ENCODE assay signal across 19 mouse cellular contexts in the genomic region with DNA sequence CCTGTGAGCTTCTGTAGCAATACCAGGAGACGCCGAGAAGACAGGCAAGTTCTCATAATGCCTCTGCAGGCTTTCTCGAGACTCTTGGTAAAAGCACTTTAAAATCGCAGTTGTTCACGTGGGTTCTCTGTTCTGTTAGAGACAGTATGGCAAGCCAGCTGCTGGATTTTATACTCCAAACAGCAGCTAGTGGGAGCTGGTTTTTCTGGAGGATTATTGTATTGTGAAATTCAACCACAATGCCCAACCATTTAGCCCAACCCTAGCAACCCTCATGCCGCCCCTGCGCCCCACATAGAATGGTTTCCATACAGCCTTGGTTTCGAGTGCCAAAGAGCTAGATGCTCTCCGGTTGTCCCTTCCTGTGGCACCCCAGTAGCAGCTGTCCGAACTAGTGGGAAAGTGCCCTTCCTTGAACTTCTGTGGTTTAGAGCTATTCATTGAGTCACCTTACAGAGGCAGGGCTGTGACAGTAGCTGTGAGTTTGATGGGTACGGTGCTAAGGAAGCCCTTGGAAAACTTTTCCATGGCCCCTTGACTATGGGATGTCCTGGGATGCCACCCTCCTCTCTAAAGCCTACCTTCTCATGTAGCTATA. TPM values are rescaled to one million over a fixed set of nuclear protein-coding genes. Genes with fewer than 3 reads are reported as not detected.
DNase-seq lines count a peak whose midpoint lies in the region; ATAC-seq and TF ChIP-seq lines count a peak whose summit lies in the region.
"Had no signal": no experiment of that assay in that cellular context is flagged by ENCODE, and none has a peak within 500 bp of the region (broad histone marks: within the 10 kb centered on the region; RNA-seq: fewer than 3 reads in every experiment).

No protein-coding gene starts in this region.

- intact Hi-C loops in heart, adult 2 months (cut with DNase I) = loop anchor here (10.0 kb wide), 1 partner anchor 493 kb away; a partner anchor contains a TSS

- H3K4me1 ChIP-seq in heart, adult 2 months (ENCODE audit: control insufficient read depth, insufficient read depth, low read length) = no peaks in the 10 kb centered on the region
- H3K4me1 ChIP-seq in heart, embryonic 11.5 days (ENCODE audit: control insufficient read depth, insufficient read depth, low read length) = peaks cover 10% of the 10 kb centered on the region; the same call in 1 of the 2 replicates
- H3K4me1 ChIP-seq in limb, embryonic 10.5 days = peaks cover 15% of the 10 kb centered on the region
- H3K4me1 ChIP-seq: hindbrain, embryonic 10.5 days; liver, embryonic 15.5 days had no signal

- no peaks in the 10 kb centered on the region for H3K79me2 ChIP-seq in heart, adult 2 months (replicated peaks; ENCODE audit: control insufficient read depth, insufficient read depth, low read length)

- no peaks in the 10 kb centered on the region for H3K27me3 ChIP-seq in heart, adult 2 months (ENCODE audit: control insufficient read depth, insufficient read depth, low read length)
- H3K27me3 ChIP-seq in heart, embryonic 11.5 days (ENCODE audit: control insufficient read depth, insufficient read depth, low read length) = no peaks in the 10 kb centered on the region
- H3K27me3 ChIP-seq in limb, embryonic 10.5 days (ENCODE audit: low read depth, poor library complexity, severe bottlenecking) = no peaks in the 10 kb centered on the region
- H3K27me3 ChIP-seq: CH12.LX; liver, embryonic 15.5 days had no signal

- H3K9ac ChIP-seq in heart, adult 2 months (ENCODE audit: low read depth, low read length) = no peak overlapping the region
- H3K9ac ChIP-seq in heart, embryonic 11.5 days (ENCODE audit: low read depth, low read length) = no peak overlapping the region
- H3K9ac ChIP-seq: liver, embryonic 15.5 days had no signal

- ATAC-seq in heart, embryonic 11.5 days (replicated peaks; ENCODE audit: insufficient number of reproducible peaks, low FRiP score, low TSS enrichment) = no peak
- ATAC-seq: intestine, postnatal 0 days had no signal

- no peak for TF ChIP-seq EP300 in heart, adult 2 months (IDR thresholded peaks at IDR 0.05; ENCODE audit: insufficient read depth, low read depth, low read length)

- H3K4me2 ChIP-seq in heart, embryonic 11.5 days = no peak overlapping the region
- H3K4me2 ChIP-seq: liver, embryonic 15.5 days had no signal

- TF ChIP-seq POLR2A in heart, adult 2 months (IDR thresholded peaks at IDR 0.05; ENCODE audit: insufficient read depth, low read depth, low read length) = no peak

- H3K9me3 ChIP-seq in heart, embryonic 11.5 days (replicated peaks; ENCODE audit: control insufficient read depth, low read length) = no peaks in the 10 kb centered on the region
- no peaks in the 10 kb centered on the region for H3K9me3 ChIP-seq in limb, embryonic 10.5 days (replicated peaks)
- H3K9me3 ChIP-seq: hindbrain, embryonic 10.5 days; liver, embryonic 15.5 days had no signal

- no peaks in the 10 kb centered on the region for H3K36me3 ChIP-seq in heart, adult 2 months (ENCODE audit: control insufficient read depth, insufficient read depth, low read length)
- H3K36me3 ChIP-seq in heart, embryonic 11.5 days (ENCODE audit: control insufficient read depth, insufficient read depth, low read length) = peaks cover 28% of the 10 kb centered on the region
- peaks cover 97% of the 10 kb centered on the region for H3K36me3 ChIP-seq in limb, embryonic 10.5 days

- H3K27ac ChIP-seq in heart, adult 2 months = no peak overlapping the region
- no peak overlapping the region for H3K27ac ChIP-seq in heart, embryonic 11.5 days (ENCODE audit: low read depth, low read length)
- peak overlapping the region; percentile 47; the same call in 1 of the 2 replicates for H3K27ac ChIP-seq in limb, embryonic 10.5 days
- H3K27ac ChIP-seq: hindbrain, embryonic 10.5 days; liver, embryonic 15.5 days had no signal

- DNase-seq in heart, adult 2 months = peak in 1 of 2 experiments; percentile 11
- DNase-seq in A20 (ENCODE audit: low read depth, low spot score) = peak; percentile 38
- DNase-seq in R1 (ENCODE audit: low read depth, low spot score) = peak; percentile 61
- no peak for DNase-seq in limb, embryonic 10.5 days (ENCODE audit: low spot score)
- DNase-seq in cerebellum, postnatal 4 days (ENCODE audit: low spot score in 2 of 2) = no peak
- DNase-seq in B cell, adult 2 months = no peak
- DNase-seq: adrenal gland, postnatal 14 days; cerebellum, postnatal 14 days; kidney, postnatal 10 days; layer of hippocampus, adult 9-11 months; left cerebral cortex, postnatal 4 days; midbrain, embryonic 14.5 days; right cerebral cortex, postnatal 4 days; thymus, postnatal 36 days had no signal

- no peak overlapping the region for H3K4me3 ChIP-seq in heart, adult 2 months
- H3K4me3 ChIP-seq in heart, embryonic 11.5 days (ENCODE audit: low read depth, low read length) = no peak overlapping the region
- no peak overlapping the region for H3K4me3 ChIP-seq in limb, embryonic 10.5 days
- H3K4me3 ChIP-seq: hindbrain, embryonic 10.5 days; liver, embryonic 15.5 days had no signal

- peak; percentile 35 for TF ChIP-seq CTCF in heart, adult 2 months (IDR thresholded peaks at IDR 0.05)

- WGBS in heart, adult 2 months = 93% methylated on average over 11 of the region's 11 CpGs
- WGBS in heart, embryonic 11.5 days (ENCODE audit: insufficient replicate concordance) = 91% methylated on average over 11 of the region's 11 CpGs
- 93% methylated on average over 11 of the region's 11 CpGs for WGBS in limb, embryonic 10.5 days

RNA-seq across cellular contexts. Expression of a gene that starts 38.3 kb away (rescaled TPM):
- 100 to 1,000 TPM; 147 to 166 TPM for total RNA-seq in heart, adult 2 months (2021)
- 56.5 and 119 TPM in 2 replicates for polyA plus RNA-seq in heart, adult 2 months (2012; rRNA removed)
- 96.5 and 99.1 TPM in 2 replicates for polyA plus RNA-seq in heart, embryonic 11.5 days (2014; fragmentation: Nextera tagmentation; extraction: Ambion mirVana)
- polyA plus RNA-seq in limb, embryonic 10.5 days (2016; fragmentation: Nextera tagmentation; extraction: Ambion mirVana) = 96.3 and 121 TPM in 2 replicates

RNA-seq across cellular contexts. Expression of a gene that starts 38.3 kb away (rescaled TPM):
- total RNA-seq in heart, adult 2 months (2021) = under 1 TPM; 0.57 to 0.59 TPM
- not detected in 2 replicates for polyA plus RNA-seq in heart, adult 2 months (2012; rRNA removed)
- 1.2 and 1.6 TPM in 2 replicates for polyA plus RNA-seq in heart, embryonic 11.5 days (2014; fragmentation: Nextera tagmentation; extraction: Ambion mirVana)
- 1.8 and 2.2 TPM in 2 replicates for polyA plus RNA-seq in limb, embryonic 10.5 days (2016; fragmentation: Nextera tagmentation; extraction: Ambion mirVana)

Comparison
In these comparisons a context has a peak if more than half of its experiments do, and no peak if none do; other contexts are left out.
1. DNase-seq: peak in A20 (single experiment) and R1 (single experiment); none in limb, embryonic 10.5 days (single experiment), cerebellum, postnatal 4 days (0 of 2) and B cell, adult 2 months (0 of 2).